Mouse (Mus musculus) ES-Bruce4 (cell line): ENCODE data around the gene Ugt1a6a.

Experiments
- CTCF ChIP-seq: IDR thresholded peaks from one replicate; pipeline ENCODE4 v1.8.1; 2011; ENCODE audit warnings: low read depth, low read length
- EP300 ChIP-seq: IDR thresholded peaks from 2 replicates; pipeline ENCODE4 v1.6.1; 2011; ENCODE audit warnings: low read depth, low read length; ENCODE audit not compliant: insufficient read depth
- POLR2A ChIP-seq: IDR thresholded peaks from one replicate; pipeline ENCODE4 v1.8.1; 2011; ENCODE audit warnings: low read length; ENCODE audit not compliant: insufficient read depth

DNA sequence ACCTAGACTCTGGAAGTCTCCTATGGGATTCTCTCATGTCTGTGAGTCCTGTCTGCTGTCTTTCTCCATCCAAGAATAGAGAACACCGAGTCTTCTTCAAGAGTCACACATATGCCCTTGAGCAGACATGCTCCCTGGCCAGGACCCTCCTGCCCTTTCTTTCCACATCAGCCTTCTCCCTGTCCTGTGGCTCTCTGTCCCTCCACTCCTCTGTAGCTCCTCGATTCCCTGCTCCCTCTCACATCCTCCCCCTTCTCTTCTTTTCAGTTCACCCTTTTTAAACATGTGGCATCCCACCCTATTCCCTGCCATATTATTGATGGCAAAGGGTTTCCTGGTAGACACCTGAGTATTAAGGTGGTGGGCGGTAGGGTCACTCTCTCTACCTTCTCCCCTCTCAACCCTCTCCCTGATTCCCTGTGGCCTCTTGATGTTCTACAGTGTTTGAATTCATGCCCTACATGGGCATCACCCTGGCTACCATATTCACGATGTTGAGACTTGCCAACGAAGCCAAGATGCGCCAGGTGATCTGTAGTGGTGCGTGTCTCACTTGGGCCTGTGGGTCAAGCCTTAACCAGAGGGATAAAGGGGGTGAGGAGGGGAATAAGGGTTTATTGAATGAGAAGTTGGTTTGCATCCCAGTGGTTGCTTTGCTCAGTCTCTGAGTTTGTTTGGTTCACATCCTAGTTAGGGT is 97.3 kb downstream of the Ugt1a6a start:
- TF ChIP-seq CTCF, result no peak
- TF ChIP-seq EP300, result no peak
- TF ChIP-seq POLR2A, result no peak
